Mouse (Mus musculus) monocyte, adult 2 months (primary cell): Measurements from ENCODE around the gene Sfxn3.

ENCODE experiments used
- DNase-seq, 2 experiments: peaks; one replicate each; pipeline ENCODE4 v3.0.0; 2022; ENCODE audit warnings: low spot score in 2 of 2, low read depth in 1 of 2

Gene Sfxn3

GRCm38 (mm10) chr19:45047417-45047934 lies at the start of gene Sfxn3:
Gene Sfxn3 (plus strand): TSS chr19:45047503.
- DNase-seq, result peak; percentile 75 to 88

- no peak for DNase-seq
These were observed 49.5 kb upstream of the Sfxn3 start for GRCm38 (mm10) chr19:44997786-44998185.

- DNase-seq, result no peak
These were observed 47.7 kb upstream of the Sfxn3 start for GRCm38 (mm10) chr19:44999647-45000046.

- no peak for DNase-seq
These were observed 45.0 kb upstream of the Sfxn3 start for GRCm38 (mm10) chr19:45002301-45002700.

- no peak for DNase-seq
These were observed 43.4 kb upstream of the Sfxn3 start for GRCm38 (mm10) chr19:45003740-45004516.

GRCm38 (mm10) chr19:45005444-45005843 lies 41.9 kb upstream of the Sfxn3 start, which contains the start of gene Twnk:
Gene Twnk (plus strand): TSS chr19:45005663.
- DNase-seq, result peak; percentile 52 to 78

- peak; percentile 86 to 95 for DNase-seq
These were observed 41.2 kb upstream of the Sfxn3 start, which contains the start of gene Mrpl43 for GRCm38 (mm10) chr19:45005957-45006712. Gene Mrpl43 (minus strand): TSS chr19:45006442.

GRCm38 (mm10) chr19:45007021-45007420 lies 40.3 kb upstream of the Sfxn3 start:
- no peak for DNase-seq

- DNase-seq, result no peak
These were observed 39.7 kb upstream of the Sfxn3 start for GRCm38 (mm10) chr19:45007425-45008191.

- no peak for DNase-seq
These were observed 36.7 kb upstream of the Sfxn3 start for GRCm38 (mm10) chr19:45010646-45011045.

GRCm38 (mm10) chr19:45012219-45012618 lies 35.1 kb upstream of the Sfxn3 start:
- no peak for DNase-seq

- no peak for DNase-seq
These were observed 34.7 kb upstream of the Sfxn3 start for GRCm38 (mm10) chr19:45012636-45013035.

- no peak for DNase-seq
These were observed 33.6 kb upstream of the Sfxn3 start for GRCm38 (mm10) chr19:45013581-45014225.

- DNase-seq, result no peak
These were observed 32.9 kb upstream of the Sfxn3 start, which contains the start of gene Lzts2 for GRCm38 (mm10) chr19:45014335-45014971. Gene Lzts2 (plus strand): TSS chr19:45014414.

GRCm38 (mm10) chr19:45014981-45015402 lies 32.3 kb upstream of the Sfxn3 start:
- no peak for DNase-seq

- DNase-seq, result no peak
These were observed 31.6 kb upstream of the Sfxn3 start for GRCm38 (mm10) chr19:45015518-45016281.

GRCm38 (mm10) chr19:45016341-45017215 lies 30.7 kb upstream of the Sfxn3 start:
- no peak for DNase-seq

- DNase-seq, result no peak
These were observed 30.0 kb upstream of the Sfxn3 start for GRCm38 (mm10) chr19:45017216-45017771.
